Comparison of ENCODE assay signal across 12 mouse cellular contexts in the genomic region with DNA sequence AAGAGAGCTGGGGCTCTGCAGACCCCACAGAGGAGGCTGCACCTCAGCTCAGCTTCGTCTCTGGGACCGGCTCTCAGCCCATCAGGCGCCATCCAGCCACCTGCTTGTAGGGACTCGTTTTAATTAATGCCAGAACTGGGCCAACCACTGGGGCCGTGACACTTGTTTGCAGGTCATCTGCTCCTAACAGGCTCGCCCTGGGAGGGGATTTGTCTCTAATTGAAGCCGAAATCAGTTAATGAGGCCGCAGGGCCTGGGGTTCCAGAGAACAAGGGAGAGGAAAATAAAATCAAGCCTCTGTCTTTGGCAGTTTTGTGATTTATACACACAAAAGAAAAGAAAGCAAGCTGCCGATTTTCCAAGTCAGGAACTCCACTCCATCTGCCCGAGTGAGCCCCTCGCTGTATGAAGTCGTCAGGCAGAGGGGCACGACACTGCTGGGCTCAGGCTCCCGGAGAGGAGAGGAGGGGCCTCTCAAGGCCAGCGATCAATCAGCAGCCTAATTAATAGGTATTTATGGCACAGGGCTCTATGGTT.
A peak's percentile ranks its signal among the peaks of the same experiment; 100 is the strongest.
DNase-seq lines count a peak whose midpoint lies in the region; ATAC-seq lines count a peak whose summit lies in the region.
"Had no signal": no experiment of that assay in that cellular context is flagged by ENCODE, and none has a peak within 500 bp of the region (broad histone marks: within the 10 kb centered on the region; RNA-seq: fewer than 3 reads in every experiment).

No protein-coding gene starts in this region.

- no peak for DNase-seq in intestine, embryonic 14.5 days (ENCODE audit: low spot score)
- peak; percentile 72 for DNase-seq in limb, embryonic 11.5 days (ENCODE audit: low spot score)
- DNase-seq in heart, adult 9 months (ENCODE audit: low spot score in 2 of 2), result no peak
- DNase-seq in kidney, postnatal 4 days, result no peak
- DNase-seq: gastrocnemius, postnatal 25 days; layer of hippocampus, postnatal 36 days had no signal

- no peaks in the 10 kb centered on the region for H3K36me3 ChIP-seq in intestine, embryonic 14.5 days (ENCODE audit: control insufficient read depth, insufficient read depth, low read length)
- no peaks in the 10 kb centered on the region for H3K36me3 ChIP-seq in intestine, embryonic 16.5 days (ENCODE audit: control insufficient read depth, insufficient read depth, low read length)
- no peaks in the 10 kb centered on the region for H3K36me3 ChIP-seq in forebrain, embryonic 13.5 days (ENCODE audit: poor library complexity, severe bottlenecking)
- no peaks in the 10 kb centered on the region for H3K36me3 ChIP-seq in limb, embryonic 11.5 days (ENCODE audit: control insufficient read depth, insufficient read depth, low read length)
- H3K36me3 ChIP-seq in neural tube, embryonic 14.5 days (ENCODE audit: control insufficient read depth, insufficient read depth, low read length), result no peaks in the 10 kb centered on the region
- H3K36me3 ChIP-seq: lung, embryonic 15.5 days had no signal

- ATAC-seq in intestine, embryonic 14.5 days (replicated peaks; ENCODE audit: low FRiP score, low TSS enrichment, low read depth), result peak; percentile 36; the same call in 1 of the 2 replicates
- no peak for ATAC-seq in intestine, embryonic 16.5 days
- ATAC-seq in forebrain, embryonic 13.5 days, result peak; percentile 90
- ATAC-seq in limb, embryonic 11.5 days (ENCODE audit: insufficient number of reproducible peaks, low FRiP score, low TSS enrichment, low read depth), result no peak; the same call in 1 of the 2 replicates
- ATAC-seq in neural tube, embryonic 14.5 days (ENCODE audit: low read depth), result peak; percentile 72; the same call in 1 of the 2 replicates
- ATAC-seq in granulocyte monocyte progenitor cell, adult 5-6 weeks (replicated peaks; ENCODE audit: poor library complexity, severe bottlenecking), result no peak
- ATAC-seq: inflammation-experienced regulatory T-cells, adult 6 months had no signal

- 25% methylated on average over 15 of the region's 15 CpGs for WGBS in intestine, embryonic 14.5 days
- 35% methylated on average over 15 of the region's 15 CpGs for WGBS in intestine, embryonic 16.5 days
- 2% methylated on average over 15 of the region's 15 CpGs for WGBS in forebrain, embryonic 13.5 days
- WGBS in limb, embryonic 11.5 days, result 1% methylated on average over 15 of the region's 15 CpGs
- 5% methylated on average over 15 of the region's 15 CpGs for WGBS in neural tube, embryonic 14.5 days

- no peak overlapping the region for H3K4me3 ChIP-seq in intestine, embryonic 14.5 days (ENCODE audit: low read depth, low read length)
- no peak overlapping the region for H3K4me3 ChIP-seq in intestine, embryonic 16.5 days (ENCODE audit: low read length)
- no peak overlapping the region for H3K4me3 ChIP-seq in forebrain, embryonic 13.5 days
- H3K4me3 ChIP-seq in limb, embryonic 11.5 days (ENCODE audit: low read depth, low read length), result no peak overlapping the region
- H3K4me3 ChIP-seq in neural tube, embryonic 14.5 days (ENCODE audit: low read depth, low read length), result no peak overlapping the region
- H3K4me3 ChIP-seq: lung, embryonic 15.5 days had no signal

- no peaks in the 10 kb centered on the region for H3K4me1 ChIP-seq in intestine, embryonic 14.5 days (replicated peaks; ENCODE audit: control insufficient read depth, insufficient read depth, low read length)
- peaks cover 5% of the 10 kb centered on the region; the same call in 1 of the 2 replicates for H3K4me1 ChIP-seq in intestine, embryonic 16.5 days (ENCODE audit: control insufficient read depth, insufficient read depth, low read length)
- peaks cover 47% of the 10 kb centered on the region for H3K4me1 ChIP-seq in forebrain, embryonic 13.5 days
- peaks cover 17% of the 10 kb centered on the region for H3K4me1 ChIP-seq in limb, embryonic 11.5 days (ENCODE audit: control insufficient read depth, insufficient read depth, low read length)
- peaks cover 5% of the 10 kb centered on the region; the same call in 1 of the 2 replicates for H3K4me1 ChIP-seq in neural tube, embryonic 14.5 days (ENCODE audit: control insufficient read depth, insufficient read depth, low read length)
- H3K4me1 ChIP-seq: lung, embryonic 15.5 days had no signal

- H3K27me3 ChIP-seq in intestine, embryonic 14.5 days (replicated peaks; ENCODE audit: control insufficient read depth, insufficient read depth, low read length), result no peaks in the 10 kb centered on the region
- H3K27me3 ChIP-seq in intestine, embryonic 16.5 days (replicated peaks; ENCODE audit: control insufficient read depth, insufficient read depth, low read length), result no peaks in the 10 kb centered on the region
- H3K27me3 ChIP-seq in forebrain, embryonic 13.5 days, result peaks cover 22% of the 10 kb centered on the region
- peaks cover 3% of the 10 kb centered on the region; the same call in 1 of the 2 replicates for H3K27me3 ChIP-seq in limb, embryonic 11.5 days (ENCODE audit: control insufficient read depth, insufficient read depth, low read length)
- H3K27me3 ChIP-seq in neural tube, embryonic 14.5 days (ENCODE audit: control insufficient read depth, insufficient read depth, low read length), result no peaks in the 10 kb centered on the region
- H3K27me3 ChIP-seq: lung, embryonic 15.5 days had no signal

- no peaks in the 10 kb centered on the region for H3K9me3 ChIP-seq in intestine, embryonic 14.5 days (ENCODE audit: control insufficient read depth, low read length)
- no peaks in the 10 kb centered on the region for H3K9me3 ChIP-seq in intestine, embryonic 16.5 days (ENCODE audit: control insufficient read depth, low read length)
- H3K9me3 ChIP-seq in forebrain, embryonic 13.5 days (replicated peaks), result no peaks in the 10 kb centered on the region
- H3K9me3 ChIP-seq in limb, embryonic 11.5 days (ENCODE audit: control insufficient read depth, low read length), result no peaks in the 10 kb centered on the region
- no peaks in the 10 kb centered on the region for H3K9me3 ChIP-seq in neural tube, embryonic 14.5 days (ENCODE audit: control insufficient read depth, low read length)
- H3K9me3 ChIP-seq: lung, embryonic 15.5 days had no signal

- H3K9ac ChIP-seq in intestine, embryonic 14.5 days (ENCODE audit: low read length), result no peak overlapping the region
- H3K9ac ChIP-seq in intestine, embryonic 16.5 days (ENCODE audit: low read depth, low read length), result no peak overlapping the region
- H3K9ac ChIP-seq in forebrain, embryonic 13.5 days, result peak overlapping the region; percentile 47; the same call in 1 of the 2 replicates
- H3K9ac ChIP-seq in limb, embryonic 11.5 days (ENCODE audit: low read length), result no peak overlapping the region
- no peak overlapping the region for H3K9ac ChIP-seq in neural tube, embryonic 14.5 days (replicated peaks; ENCODE audit: low read depth, low read length)
- H3K9ac ChIP-seq: lung, embryonic 15.5 days had no signal

- no peak overlapping the region for H3K27ac ChIP-seq in intestine, embryonic 14.5 days (ENCODE audit: low read depth)
- no peak overlapping the region for H3K27ac ChIP-seq in intestine, embryonic 16.5 days (ENCODE audit: low read length)
- peak overlapping the region; percentile 74 for H3K27ac ChIP-seq in forebrain, embryonic 13.5 days
- no peak overlapping the region for H3K27ac ChIP-seq in limb, embryonic 11.5 days (replicated peaks; ENCODE audit: low read depth, low read length)
- no peak overlapping the region for H3K27ac ChIP-seq in neural tube, embryonic 14.5 days (ENCODE audit: low read depth, low read length)
- H3K27ac ChIP-seq: lung, embryonic 15.5 days had no signal

- H3K4me2 ChIP-seq in intestine, embryonic 14.5 days (ENCODE audit: low read length), result no peak overlapping the region
- H3K4me2 ChIP-seq in intestine, embryonic 16.5 days (ENCODE audit: low read depth, low read length), result no peak overlapping the region
- peak overlapping the region; percentile 40 for H3K4me2 ChIP-seq in forebrain, embryonic 13.5 days
- H3K4me2 ChIP-seq in limb, embryonic 11.5 days (ENCODE audit: low read depth, severe bottlenecking), result peak overlapping the region; percentile 30; the same call in 1 of the 2 replicates
- peak overlapping the region; percentile 23; the same call in 1 of the 2 replicates for H3K4me2 ChIP-seq in neural tube, embryonic 14.5 days (ENCODE audit: low read depth, low read length)
- H3K4me2 ChIP-seq: lung, embryonic 15.5 days had no signal

Comparison
In these comparisons a context has a peak if more than half of its experiments do, and no peak if none do; other contexts are left out.
1. ATAC-seq: peak in intestine, embryonic 14.5 days (single experiment), forebrain, embryonic 13.5 days (single experiment) and neural tube, embryonic 14.5 days (single experiment); none in intestine, embryonic 16.5 days (single experiment), limb, embryonic 11.5 days (single experiment) and granulocyte monocyte progenitor cell, adult 5-6 weeks (single experiment).
2. H3K4me2 ChIP-seq: peak in forebrain, embryonic 13.5 days (single experiment), limb, embryonic 11.5 days (single experiment) and neural tube, embryonic 14.5 days (single experiment); none in intestine, embryonic 14.5 days (single experiment) and intestine, embryonic 16.5 days (single experiment).